Mouse (Mus musculus): ENCODE measurements around the gene Zc2hc1b.

DNA sequence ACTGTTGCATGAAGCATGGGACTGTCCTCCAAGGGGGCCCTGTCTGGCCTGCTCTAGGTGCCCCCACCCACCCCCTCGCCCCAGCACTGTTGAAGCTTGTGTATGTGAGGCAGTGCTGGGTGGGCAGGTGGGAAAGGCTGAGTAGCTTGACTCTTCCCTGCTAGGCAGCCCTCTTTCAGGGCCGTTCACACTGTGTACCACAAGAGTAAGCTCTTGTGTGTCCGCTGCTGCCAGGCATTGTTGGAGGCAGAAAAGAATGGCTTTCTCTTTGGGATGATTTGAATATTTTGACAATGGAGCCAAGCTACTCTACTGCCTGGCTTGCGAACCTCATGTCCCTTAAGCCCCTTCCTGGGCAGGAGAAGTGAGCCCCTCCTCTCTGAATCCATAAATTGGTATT is 62.8 kb downstream of the Zc2hc1b start:
- TF ChIP-seq GATA1 (IDR thresholded peaks at IDR 0.05; ENCODE audit: borderline replicate concordance, low read length) (no peak), FLI1 (IDR thresholded peaks at IDR 0.05; ENCODE audit: low read length) (no peak)
